Mouse (Mus musculus): Measurements from ENCODE around the gene Fsd1.
A peak's percentile ranks its signal among the peaks of the same experiment; 100 is the strongest.

DNA sequence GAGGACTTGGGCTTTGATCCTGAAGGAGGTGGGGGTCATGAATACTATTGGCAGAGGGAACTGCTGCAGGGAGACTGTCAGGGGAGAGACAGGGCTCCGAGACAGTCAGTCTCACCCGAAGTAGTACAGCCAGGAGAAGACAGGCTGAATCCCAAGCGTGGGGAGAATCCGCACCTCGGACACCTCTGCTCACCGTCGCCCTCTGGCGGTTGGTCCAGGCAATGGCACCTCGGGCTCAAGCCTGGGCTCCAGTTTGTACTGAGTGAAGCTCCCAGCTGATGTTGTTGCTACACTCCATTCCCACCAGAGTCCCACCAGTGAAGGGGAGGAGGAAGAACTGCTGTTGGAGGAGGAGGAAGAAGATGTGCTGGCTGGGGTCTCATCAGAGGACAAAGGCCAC is 24.4 kb downstream of the Fsd1 start:
- peak; percentile 92 for TF ChIP-seq CTCF (IDR thresholded peaks at IDR 0.05; ENCODE audit: control insufficient read depth, insufficient read depth, insufficient read length)
- TF ChIP-seq USF1 (IDR thresholded peaks at IDR 0.05; ENCODE audit: low read depth) = no peak
- TF ChIP-seq MAX (IDR thresholded peaks at IDR 0.05) = no peak
- no peak for TF ChIP-seq CEBPB (IDR thresholded peaks at IDR 0.05; ENCODE audit: low read depth)
- TF ChIP-seq FOSL1 (IDR thresholded peaks at IDR 0.05; ENCODE audit: insufficient read depth, low read length, poor library complexity, severe bottlenecking) = no peak
- no peak for TF ChIP-seq MYOG (IDR thresholded peaks at IDR 0.05; ENCODE audit: control insufficient read depth, extremely low read depth, insufficient read length)

Measured in C2C12 (cell line).